Mouse (Mus musculus) cerebellum, postnatal 25 days (tissue): ENCODE measurements around the gene Sergef.
A peak's percentile ranks its signal among the peaks of the same experiment; 100 is the strongest.

ENCODE experiments used
- DNase-seq, 2 experiments: peaks; one replicate each; pipeline ENCODE4 v3.0.0; 2021; ENCODE audit warnings: mixed read lengths in 2 of 2

The Sergef gene

DNA sequence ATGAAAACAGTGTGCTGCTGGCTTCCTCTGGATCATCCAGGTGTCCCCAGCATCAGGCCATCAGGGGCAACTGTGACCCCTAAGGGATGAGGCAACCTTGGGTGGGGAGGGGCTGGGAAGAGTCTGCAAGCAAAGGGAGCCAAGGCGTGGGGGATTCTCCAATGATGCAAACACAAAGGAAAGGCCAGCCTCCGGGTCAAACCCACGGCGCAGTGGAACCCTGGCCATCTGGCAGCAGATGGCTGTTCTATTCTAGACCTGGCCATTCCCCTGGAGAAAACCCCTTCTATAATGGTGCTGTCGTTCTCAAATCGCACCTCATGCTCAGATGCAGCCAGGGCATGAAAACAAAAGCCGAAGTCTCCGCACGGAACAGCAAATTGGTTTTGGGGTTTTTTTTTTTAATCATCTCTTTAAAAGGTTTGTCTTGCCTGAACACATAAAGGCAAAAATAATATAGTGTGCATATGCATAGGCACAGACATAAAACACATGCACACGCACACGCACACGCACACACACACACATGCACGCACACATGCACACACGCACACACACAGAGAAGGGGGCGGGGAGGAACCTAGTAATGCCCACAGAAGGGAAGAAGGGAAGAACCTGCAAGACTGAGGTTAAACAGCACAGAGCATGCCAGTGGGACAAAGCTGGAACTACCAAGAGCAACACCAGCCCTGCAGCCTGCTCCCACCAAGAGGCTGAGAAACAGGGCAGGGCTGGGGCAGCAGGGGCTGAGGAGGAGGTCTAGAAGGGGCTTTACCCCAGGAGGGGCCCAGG, 66.6 kb downstream of the Sergef start:
- DNase-seq, result peak; percentile 79 to 84

GRCm38 (mm10) chr7:46569509-46569908, 70.1 kb downstream of the Sergef start:
- peak; percentile 60 to 79 for DNase-seq

GRCm38 (mm10) chr7:46566318-46567007, 73.1 kb downstream of the Sergef start:
- no peak for DNase-seq

DNA sequence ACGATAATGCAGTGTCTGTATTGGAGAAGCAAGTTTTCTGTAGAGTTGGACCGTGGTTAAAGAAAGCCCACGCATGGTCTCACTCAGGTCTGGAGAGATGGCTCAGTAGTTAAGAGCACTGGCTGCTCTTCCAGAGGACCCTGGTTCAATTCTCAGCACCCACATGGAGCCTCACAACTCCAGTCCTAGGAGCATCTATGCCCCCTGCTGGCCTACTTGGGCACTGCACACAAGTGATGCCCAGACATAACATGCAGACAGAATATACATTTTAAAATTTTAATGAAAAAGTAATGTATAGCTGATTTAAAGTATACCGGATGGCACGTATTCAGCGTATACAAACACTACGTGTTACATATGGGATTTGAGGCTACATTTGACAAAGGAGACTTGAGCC, 74.2 kb downstream of the Sergef start:
- DNase-seq, result peak in 1 of 2 experiments; percentile 38

GRCm38 (mm10) chr7:46563801-46564200, 75.8 kb downstream of the Sergef start:
- DNase-seq, result peak in 1 of 2 experiments; percentile 54

GRCm38 (mm10) chr7:46560061-46560460, 79.5 kb downstream of the Sergef start:
- peak in 1 of 2 experiments; percentile 34 for DNase-seq

GRCm38 (mm10) chr7:46559643-46560042, 80.0 kb downstream of the Sergef start:
- peak; percentile 82 to 90 for DNase-seq

DNA sequence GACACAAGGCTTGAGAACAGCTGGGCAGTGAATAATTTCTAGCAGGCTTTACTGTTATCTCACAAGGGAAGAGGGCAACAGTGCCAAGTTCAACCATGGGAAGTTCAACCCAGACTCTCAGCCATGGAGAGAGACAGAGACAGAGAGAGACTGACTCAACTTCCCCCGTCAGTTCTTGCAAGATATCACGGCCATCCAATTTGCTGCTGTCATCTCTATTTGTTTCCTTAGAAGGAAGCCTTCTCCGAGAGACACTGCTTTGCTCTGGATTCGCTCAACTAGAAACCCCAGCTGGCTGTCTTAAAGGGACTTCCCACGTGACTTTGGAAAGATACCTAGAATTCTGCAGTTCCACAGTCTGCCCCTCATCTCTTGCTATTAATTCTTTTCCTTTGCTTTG, 80.6 kb downstream of the Sergef start:
- no peak for DNase-seq

DNA sequence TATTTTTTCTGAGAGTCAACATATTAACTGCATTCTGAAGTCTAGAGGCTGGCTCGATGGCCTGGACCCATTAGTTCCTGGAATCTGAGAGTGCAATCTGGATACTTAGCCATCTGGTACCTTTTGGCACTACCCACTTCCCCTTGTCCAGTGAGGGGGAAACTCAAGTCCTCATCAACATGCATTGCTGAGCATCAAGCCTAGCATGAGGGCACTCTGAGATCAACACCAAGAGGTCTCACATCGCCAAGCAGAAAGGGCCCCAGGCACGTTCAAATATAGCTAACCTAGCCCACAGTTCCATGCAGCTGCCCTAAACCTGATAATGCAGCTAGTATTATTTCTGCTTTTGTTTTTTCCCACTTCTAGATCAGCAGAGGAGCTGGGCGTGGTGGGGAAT, 81.6 kb downstream of the Sergef start:
- DNase-seq, result peak; percentile 82

GRCm38 (mm10) chr7:46557387-46557786, 82.2 kb downstream of the Sergef start:
- DNase-seq, result peak; percentile 55 to 67

DNA sequence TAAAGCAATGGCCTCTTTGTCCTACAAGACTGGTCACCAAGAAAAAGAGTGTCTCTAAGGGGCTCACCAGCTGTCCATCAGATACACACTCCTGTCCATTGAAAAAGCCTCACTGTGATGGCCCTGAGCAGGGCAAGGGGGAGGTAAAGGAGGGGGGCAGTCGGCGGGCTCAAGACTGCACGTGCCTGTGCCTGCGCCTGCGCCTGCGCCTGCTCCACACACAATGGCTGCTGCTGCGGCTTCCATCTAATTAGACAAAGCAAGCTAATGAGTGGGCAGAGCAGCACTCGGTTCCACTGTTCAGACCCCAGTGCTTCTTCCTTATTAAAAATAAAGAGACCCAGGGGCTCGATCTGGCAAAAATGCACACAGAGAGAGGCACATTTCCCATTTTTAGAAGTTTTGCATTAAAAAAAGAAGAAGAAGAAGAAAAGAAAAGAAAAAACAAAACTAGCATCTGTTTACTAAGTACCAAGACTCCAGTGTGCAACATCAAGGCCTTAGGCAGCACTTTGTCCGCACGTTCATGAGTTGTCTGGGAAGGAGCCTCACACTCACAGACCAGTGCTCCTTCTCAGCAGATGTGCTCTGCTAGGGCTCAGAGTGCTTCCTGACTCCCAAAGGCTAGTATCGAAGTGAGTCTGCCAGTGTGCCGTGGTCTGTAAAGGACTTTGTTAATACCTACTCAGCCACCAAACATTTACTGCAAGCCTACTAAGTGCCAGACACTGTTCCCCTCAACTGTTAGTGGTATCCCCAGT, 83.1 kb downstream of the Sergef start:
- peak in 1 of 2 experiments; percentile 29 for DNase-seq

GRCm38 (mm10) chr7:46555731-46556130, 83.9 kb downstream of the Sergef start:
- DNase-seq, result peak in 1 of 2 experiments; percentile 59

GRCm38 (mm10) chr7:46554855-46555254, 84.8 kb downstream of the Sergef start:
- DNase-seq, result peak in 1 of 2 experiments; percentile 39

DNA sequence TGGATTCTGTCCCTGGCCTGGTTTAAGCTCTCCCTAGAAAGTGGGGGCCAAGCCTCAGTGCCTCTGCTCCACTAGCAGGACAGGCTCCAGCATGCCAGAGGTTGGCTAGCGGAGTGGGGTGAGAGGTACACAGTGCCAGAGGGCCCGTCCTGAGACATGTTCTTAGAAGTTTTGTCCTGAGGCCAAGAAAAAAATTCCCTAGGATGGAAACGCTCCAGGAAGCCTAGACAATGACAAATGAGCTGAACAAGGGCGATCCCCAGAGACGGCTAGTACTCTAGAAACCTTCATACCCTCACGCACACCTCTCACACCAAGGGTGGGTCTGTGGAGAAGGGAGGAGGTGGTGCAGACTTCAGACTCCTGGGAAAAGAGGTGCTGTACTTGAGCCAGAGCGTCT, 85.6 kb downstream of the Sergef start:
- DNase-seq, result peak; percentile 36

GRCm38 (mm10) chr7:46551935-46552752, 87.5 kb downstream of the Sergef start:
- peak in 1 of 2 experiments; percentile 30 for DNase-seq

- no peak for DNase-seq
Observed at GRCm38 (mm10) chr7:46551173-46551572, 88.4 kb downstream of the Sergef start.

DNA sequence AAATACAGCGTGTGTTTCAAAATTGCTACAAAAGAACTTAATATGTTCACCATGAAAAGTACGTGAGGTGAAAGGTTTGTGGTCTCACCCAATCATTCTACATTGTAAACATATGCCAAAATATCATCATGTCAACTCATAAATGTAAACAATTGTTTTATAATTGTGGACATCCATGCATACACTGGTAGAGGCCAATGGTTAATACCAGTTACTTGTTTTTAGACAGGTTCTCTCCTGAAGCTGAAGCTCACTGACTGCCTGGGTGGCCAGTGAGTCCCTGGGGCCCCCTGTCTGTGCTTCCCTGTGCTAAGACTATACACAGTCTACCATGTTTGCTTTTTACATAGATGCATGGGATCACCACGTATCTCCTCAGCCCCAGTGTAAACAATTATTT, 91.5 kb downstream of the Sergef start:
- no peak for DNase-seq

GRCm38 (mm10) chr7:46547642-46548041, 92.0 kb downstream of the Sergef start:
- DNase-seq, result no peak

GRCm38 (mm10) chr7:46546539-46546938, 93.1 kb downstream of the Sergef start:
- DNase-seq, result no peak

GRCm38 (mm10) chr7:46544195-46544641, 95.4 kb downstream of the Sergef start:
- DNase-seq, result peak; percentile 91 to 92

GRCm38 (mm10) chr7:46542117-46542516, 97.5 kb downstream of the Sergef start:
- no peak for DNase-seq

GRCm38 (mm10) chr7:46540616-46541015, 99.0 kb downstream of the Sergef start:
- DNase-seq, result no peak
